Mouse (Mus musculus): ENCODE measurements around the gene Ern1.

DNA sequence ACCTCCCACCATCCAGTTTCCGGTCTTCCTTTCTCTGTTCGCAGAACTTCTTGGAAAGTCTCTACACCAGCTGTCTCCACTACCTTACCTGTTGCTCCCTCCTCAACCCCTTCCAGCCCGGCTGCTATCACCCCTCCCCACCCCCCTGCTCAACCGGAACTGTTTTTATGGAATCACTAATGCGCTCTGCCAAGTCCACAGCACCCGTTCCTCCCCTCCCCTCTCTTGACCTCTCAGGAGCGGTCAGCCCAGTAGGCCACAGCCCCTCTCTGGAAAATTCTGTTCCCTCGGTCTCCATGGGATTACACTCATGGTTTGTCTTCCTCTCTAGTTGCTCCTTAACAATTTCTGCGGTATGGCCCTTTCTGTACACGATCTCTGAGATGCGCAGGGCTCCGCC lies 134.5 kb downstream of the Ern1 start, which contains the start of gene Scn4a:
- TF ChIP-seq CTCF (IDR thresholded peaks at IDR 0.05), result no peak
- TF ChIP-seq EP300 (IDR thresholded peaks at IDR 0.05), result no peak
